Mouse (Mus musculus) activated CD4-positive, CD25-positive, alpha-beta regulatory T cell, adult 4 months (primary cell): Measurements from ENCODE around the gene Gm5622. TPM values are rescaled to one million over a fixed set of nuclear protein-coding genes. Genes with fewer than 3 reads are reported as not detected.
"Not testable (repeated sequence)": the region's sequence is repeated elsewhere in the genome, so short reads cannot be mapped to it uniquely, and the experiment has no call there.

Experiments used
- ATAC-seq: one replicate; pipeline ENCODE4 v1.8.0; 2017
- polyA plus RNA-seq, 2 experiments: library from polyadenylated mRNA; unstranded; fragments of 100-300 nt; shearing (Covaris generic); gene quantifications; one replicate each; pipeline ENCODE4 v1.2.1; 2017

The Gm5622 gene
- under 1 TPM in 1 of 2 experiments, not detected in 1; 0.26 TPM for polyA plus RNA-seq

- no peak for ATAC-seq
These were observed at the start of gene Gm5622 for GRCm38 (mm10) chr14:51552490-51552889. Gene Gm5622, plus strand, starts transcription at chr14:51552790.

DNA sequence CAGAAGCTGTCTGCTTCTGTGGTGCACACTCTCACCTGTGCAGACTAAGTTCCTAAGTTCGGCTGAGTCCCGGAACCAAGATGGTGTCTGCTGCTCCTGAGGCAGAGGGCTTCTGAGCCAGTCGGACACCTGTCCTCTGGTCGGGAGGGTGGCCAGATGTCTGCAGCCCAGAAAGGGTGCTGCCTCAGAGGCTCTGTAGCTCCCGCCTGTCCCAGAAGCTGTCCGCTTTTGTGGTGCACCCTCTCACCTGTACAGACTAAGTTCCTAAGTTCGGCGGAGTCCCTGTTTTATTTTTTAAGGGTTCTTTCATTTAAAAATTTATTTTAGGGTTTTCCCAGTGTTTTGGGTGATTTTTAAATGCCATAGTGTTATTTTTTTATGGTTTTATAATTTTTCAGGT, 45.2 kb upstream of the Gm5622 start:
- no peak for ATAC-seq

DNA sequence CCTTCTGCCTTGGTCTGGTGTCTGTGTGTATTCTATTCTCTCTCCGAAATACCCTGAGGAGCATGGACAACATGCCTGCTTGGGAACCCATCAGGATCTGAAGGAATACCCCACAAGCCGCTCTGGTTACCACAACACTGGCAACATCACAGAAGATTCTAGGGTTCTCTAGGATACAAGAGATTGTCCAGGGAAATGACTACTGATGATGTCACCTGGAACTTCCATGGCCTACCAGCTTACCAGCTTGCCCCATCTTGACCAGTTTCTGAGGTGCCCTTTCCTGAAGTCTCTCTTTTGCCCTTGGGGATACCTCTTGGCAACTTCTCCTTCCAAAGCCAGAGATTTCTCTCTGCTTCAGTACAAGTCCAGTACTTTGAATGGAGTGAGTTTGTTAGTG, 21.4 kb downstream of the Gm5622 start, which contains the start of gene Gm17175:
Gene Gm17175 (minus strand): TSS at position 101 of the 400 bp plus-strand sequence.
- ATAC-seq = not testable (repeated sequence)

DNA sequence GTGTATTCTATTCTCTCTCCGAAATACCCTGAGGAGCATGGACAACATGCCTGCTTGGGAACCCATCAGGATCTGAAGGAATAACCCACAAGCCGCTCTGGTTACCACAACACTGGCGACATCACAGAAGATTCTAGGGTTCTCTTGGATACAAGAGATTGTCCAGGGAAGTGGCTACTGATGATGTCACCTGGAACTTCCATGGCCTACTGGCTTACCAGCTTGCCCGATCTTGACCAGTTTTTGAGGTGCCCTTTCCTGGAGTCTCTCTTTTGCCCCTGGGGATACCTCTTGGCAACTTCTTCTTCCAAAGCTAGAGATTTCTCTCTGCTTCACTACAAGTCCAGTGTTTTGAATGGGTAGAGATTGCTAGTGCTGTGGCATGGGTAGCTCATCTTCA, 39.4 kb downstream of the Gm5622 start, which contains the start of gene Gm17174:
Gene Gm17174 (minus strand): TSS at position 101 of the 400 bp plus-strand sequence.
- not testable (repeated sequence) for ATAC-seq

DNA sequence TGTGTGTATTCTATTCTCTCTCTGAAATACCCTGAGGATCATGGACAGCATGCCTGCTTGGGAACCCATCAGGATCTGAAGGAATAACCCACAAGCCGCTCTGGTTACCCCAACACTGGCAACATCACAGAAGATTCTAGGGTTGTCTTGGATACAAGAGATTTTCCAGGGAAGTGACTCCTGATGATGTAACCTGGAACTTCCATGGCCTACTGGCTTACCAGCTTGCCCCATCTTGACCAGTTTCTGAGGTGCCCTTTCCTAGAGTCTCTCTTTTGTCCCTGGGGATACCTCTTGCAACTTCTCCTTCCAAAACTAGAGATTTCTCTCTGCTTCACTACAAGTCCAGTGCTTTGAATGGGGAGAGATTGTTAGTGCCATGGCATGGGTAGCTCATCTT, 58.6 kb downstream of the Gm5622 start, which contains the start of gene Gm17078:
Gene Gm17078 (minus strand): TSS at position 101 of the 400 bp plus-strand sequence.
- no peak for ATAC-seq

- ATAC-seq = not testable (repeated sequence)
These were observed 79.8 kb downstream of the Gm5622 start for GRCm38 (mm10) chr14:51632426-51632825.

DNA sequence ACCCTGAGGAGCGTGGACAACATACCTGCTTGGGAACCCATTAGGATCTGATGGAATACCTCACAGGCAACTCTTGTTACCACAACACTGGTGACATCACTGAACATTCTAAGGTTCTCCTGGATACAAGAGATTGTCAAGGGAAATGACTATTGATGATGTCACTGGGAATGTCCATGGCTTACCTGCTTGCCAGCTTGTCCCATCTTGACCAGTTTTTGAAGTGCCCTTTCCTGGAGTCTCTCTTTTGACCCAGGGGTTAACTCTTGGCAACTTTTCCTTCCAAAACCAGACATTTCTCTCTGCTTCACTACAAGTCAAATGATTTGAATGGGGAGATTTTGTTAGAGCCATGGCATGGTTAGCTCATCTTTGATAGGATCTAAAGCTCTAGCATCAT, 83.0 kb downstream of the Gm5622 start, which contains the start of gene Gm4181:
Gene Gm4181 (minus strand): TSS at position 101 of the 400 bp plus-strand sequence.
- ATAC-seq = not testable (repeated sequence)

- ATAC-seq = no peak
These were observed 124.7 kb downstream of the Gm5622 start for GRCm38 (mm10) chr14:51677269-51677668.

DNA sequence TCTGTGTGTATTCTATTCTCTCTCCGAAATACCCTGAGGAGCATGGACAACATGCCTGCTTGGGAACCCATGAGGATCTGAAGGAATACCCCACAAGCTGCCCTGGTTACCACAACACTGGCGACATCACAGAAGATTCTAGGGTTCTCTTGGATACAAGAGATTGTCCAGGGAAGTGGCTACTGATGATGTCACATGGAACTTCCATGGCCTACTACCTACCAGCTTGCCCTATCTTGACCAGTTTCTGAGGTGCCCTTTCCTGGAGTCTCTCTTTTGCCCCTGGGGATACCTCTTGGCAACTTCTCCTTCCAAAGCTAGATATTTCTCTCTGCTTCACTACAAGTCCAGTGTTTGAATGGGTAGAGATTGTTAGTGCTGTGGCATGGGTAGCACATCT, 142.8 kb downstream of the Gm5622 start, which contains the start of gene Gm17079:
Gene Gm17079 (minus strand): TSS at position 101 of the 400 bp plus-strand sequence.
- ATAC-seq = not testable (repeated sequence)

Other genes with a start within 250 kb of the Gm5622 start
- not detected for gene Gm7247, start 191.0 kb upstream of the Gm5622 start, polyA plus RNA-seq
- gene Vmn2r88, start 142.0 kb upstream of the Gm5622 start, polyA plus RNA-seq = not detected
- not detected for gene Vmn2r89, start 100.9 kb upstream of the Gm5622 start, polyA plus RNA-seq
- not detected for gene Gm17175, start 21.3 kb downstream of the Gm5622 start, polyA plus RNA-seq
- gene Gm17174, start 39.3 kb downstream of the Gm5622 start, polyA plus RNA-seq = not detected
- gene Gm17078, start 58.5 kb downstream of the Gm5622 start, polyA plus RNA-seq = not detected
- gene Gm4181, start 82.9 kb downstream of the Gm5622 start, polyA plus RNA-seq = not detected
- gene Gm17079, start 142.7 kb downstream of the Gm5622 start, polyA plus RNA-seq = not detected
- not detected for gene Gm5800, start 164.4 kb downstream of the Gm5622 start, polyA plus RNA-seq
- not detected for gene Ang4, start 220.8 kb downstream of the Gm5622 start, polyA plus RNA-seq
- gene AY358078, start 247.3 kb downstream of the Gm5622 start, polyA plus RNA-seq = not detected